Mouse (Mus musculus) hindbrain, embryonic 11.5 days (tissue): ENCODE results near the gene Gpr62. TPM values are rescaled to one million over a fixed set of nuclear protein-coding genes. Genes with fewer than 3 reads are reported as not detected.

Experiments used
- ATAC-seq: fragments of 200-750 bp; cut with Nextera tagmentation; 2 replicates; pipeline ENCODE4 v1.8.0; 2017; ENCODE audit warnings: mild to moderate bottlenecking, moderate TSS enrichment, moderate library complexity; ENCODE audit not compliant: low FRiP score
- DNase-seq: peaks from one replicate; pipeline ENCODE4 v3.0.0-alpha.2; 2015; ENCODE audit warnings: low spot score
- H3K27ac ChIP-seq: fragments of 300-500 bp; sonication (generic); 2 replicates; pipeline ENCODE4 v1.5.1; 2014; ENCODE audit warnings: mild to moderate bottlenecking, low read depth, low read length
- H3K27me3 ChIP-seq: fragments of 300-500 bp; sonication (generic); 2 replicates; pipeline ENCODE4 v1.6.1; 2014; ENCODE audit warnings: mild to moderate bottlenecking, low read length, moderate library complexity, mixed read lengths; ENCODE audit not compliant: control insufficient read depth, insufficient read depth
- H3K36me3 ChIP-seq: fragments of 300-500 bp; sonication (generic); 2 replicates; pipeline ENCODE4 v1.6.1; 2014; ENCODE audit warnings: mild to moderate bottlenecking, low read length, moderate library complexity, mixed read lengths; ENCODE audit not compliant: control insufficient read depth, insufficient read depth
- H3K4me1 ChIP-seq: fragments of 300-500 bp; sonication (generic); replicated peaks from 2 replicates; pipeline ENCODE4 v1.6.1; 2014; ENCODE audit warnings: low read length, mixed read lengths; ENCODE audit not compliant: control insufficient read depth, insufficient read depth
- H3K4me2 ChIP-seq: fragments of 300-500 bp; sonication (generic); replicated peaks from 2 replicates; pipeline ENCODE4 v1.6.1; 2014; ENCODE audit warnings: mild to moderate bottlenecking, low read depth, low read length
- H3K4me3 ChIP-seq: fragments of 300-500 bp; sonication (generic); 2 replicates; pipeline ENCODE4 v1.5.1; 2014; ENCODE audit warnings: low read depth, low read length
- H3K9ac ChIP-seq: fragments of 300-500 bp; sonication (generic); 2 replicates; pipeline ENCODE4 v1.6.1; 2014; ENCODE audit warnings: low read depth, low read length
- H3K9me3 ChIP-seq: fragments of 300-500 bp; sonication (generic); 2 replicates; pipeline ENCODE4 v1.6.1; 2016; ENCODE audit warnings: low read length; ENCODE audit not compliant: control insufficient read depth
- WGBS: fragments of 180-500 bp; shearing (Covaris S2); extraction: QIAGEN DNeasy Blood & Tissue Kit; methylation state at CpG from one replicate; pipeline ENCODE4 v1.1.7; 2014; 5-methylcytosine and 5-hydroxymethylcytosine counted together
- polyA plus RNA-seq: library from polyadenylated mRNA; unstranded; fragments of >200 nt; fragmentation: Nextera tagmentation; extraction: Ambion mirVana; gene quantifications from 2 replicates; pipeline ENCODE4 v1.2.1, GENCODE M21; 2014

The Gpr62 gene
- polyA plus RNA-seq, 1 experiment from 2014 or later, result 0.22 TPM

DNA sequence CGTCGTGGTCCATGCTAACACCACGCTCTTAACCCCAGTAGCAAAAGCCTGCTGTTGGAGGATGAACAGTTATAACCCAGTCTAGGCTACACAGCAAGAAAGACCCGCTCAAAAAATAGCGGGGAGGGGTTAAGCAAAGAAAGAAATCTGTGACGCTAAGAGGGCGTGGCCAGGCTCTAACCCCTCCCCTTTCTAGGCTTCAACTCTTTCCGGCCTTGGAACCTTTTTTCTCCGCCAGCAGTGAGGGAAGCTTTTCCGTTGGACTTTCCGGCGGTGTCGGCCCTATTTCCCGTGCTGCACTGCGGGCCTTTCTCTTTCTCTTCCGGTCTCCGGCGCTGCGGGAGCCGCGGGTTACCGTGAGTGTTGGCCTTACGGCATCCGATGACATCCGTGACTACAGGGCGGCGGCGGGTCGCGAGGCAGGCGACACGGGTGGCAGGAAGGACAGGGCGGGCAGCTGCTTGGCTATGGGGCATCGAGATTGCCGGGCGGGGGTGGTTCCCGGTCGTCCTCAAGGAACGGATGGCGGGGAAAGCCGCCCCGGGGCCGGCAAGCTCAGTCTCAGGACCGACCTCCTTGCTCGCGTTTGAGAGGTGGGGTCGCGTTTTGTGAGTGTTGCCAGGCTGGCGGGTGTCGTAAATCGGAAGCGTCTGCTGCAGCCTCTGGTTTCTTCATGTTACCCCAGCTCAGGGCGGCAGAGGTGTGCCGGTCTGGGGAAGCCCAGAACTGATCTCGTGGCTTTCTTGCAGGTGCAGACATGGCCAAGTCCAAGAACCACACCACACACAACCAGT, 36.3 kb downstream of the Gpr62 start, which contains the start of gene Rpl29:
Rpl29 (plus strand) TSS at position 234 of the 794 bp plus-strand sequence.
- H3K36me3 ChIP-seq, result 0 out of 2 replicates have a peak, but pooled peaks cover 7% of the 10 kb centered on the region
- under 1% methylated on average over 52 of the region's 55 CpGs for WGBS
- DNase-seq, result peak; percentile 98
- peak within 1 kb of the TSS; percentile 78 for H3K4me2 ChIP-seq
- H3K27me3 ChIP-seq, result no peaks in the 10 kb centered on the region
- no peaks in the 10 kb centered on the region for H3K9me3 ChIP-seq
- peak within 1 kb of the TSS; percentile 93 for H3K27ac ChIP-seq
- H3K4me1 ChIP-seq, result peaks cover 5% of the 10 kb centered on the region; the same call in 1 of the 2 replicates
- peak; percentile 91 for ATAC-seq
- peak within 1 kb of the TSS; percentile 99 for H3K9ac ChIP-seq
- peak within 1 kb of the TSS; percentile 92 for H3K4me3 ChIP-seq

DNA sequence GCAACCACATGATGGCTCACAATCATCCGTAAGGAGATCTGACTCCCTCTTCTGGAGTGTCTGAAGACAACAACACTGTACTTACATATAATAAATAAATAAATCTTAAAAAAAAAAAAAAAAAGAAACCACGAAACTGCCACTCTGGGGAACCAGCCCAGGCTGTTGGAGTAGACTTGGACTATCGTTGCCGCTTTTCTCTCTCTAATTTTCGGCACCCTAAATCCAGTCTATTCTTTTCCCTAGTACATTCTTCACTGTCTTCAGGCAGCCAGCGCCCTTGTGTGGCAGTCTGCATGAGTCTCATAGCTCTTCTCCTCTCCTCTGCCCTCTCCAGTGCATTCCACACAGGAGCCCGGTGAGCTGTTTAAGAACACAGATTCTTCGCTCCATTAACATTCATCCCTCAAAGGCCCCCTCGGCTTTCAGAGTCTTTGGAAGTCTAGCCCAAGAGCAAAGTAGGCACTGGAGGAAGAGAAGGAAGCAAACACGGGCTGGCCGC, 37.0 kb downstream of the Gpr62 start:
- Histone ChIP-seq H3K27me3 (no peaks in the 10 kb centered on the region), H3K4me3 (peak overlapping the region; percentile 92), H3K4me2 (peak overlapping the region; percentile 69), H3K9ac (peak overlapping the region; percentile 71), H3K9me3 (no peaks in the 10 kb centered on the region), H3K4me1 (peaks cover 5% of the 10 kb centered on the region; the same call in 1 of the 2 replicates), H3K36me3 (0 out of 2 replicates have a peak, but pooled peaks cover 7% of the 10 kb centered on the region), H3K27ac (peak overlapping the region; percentile 93)
- ATAC-seq, result peak; percentile 76
- DNase-seq, result no peak
- WGBS, result 23% methylated on average over 11 of the region's 11 CpGs

DNA sequence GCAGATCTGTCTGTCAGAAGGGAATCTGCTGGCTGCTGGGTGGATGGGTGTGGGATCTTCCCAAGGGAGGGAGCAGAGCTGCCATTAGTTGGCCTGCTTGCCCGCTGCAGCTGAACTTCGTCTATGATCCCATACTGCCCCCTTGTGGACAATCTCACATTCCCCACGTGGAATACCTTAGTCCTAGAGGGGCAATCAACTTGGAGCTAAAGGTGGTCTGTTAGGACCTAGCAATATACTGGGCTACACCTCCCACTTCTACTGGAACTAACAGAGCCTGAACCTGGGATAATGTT, 43.9 kb downstream of the Gpr62 start:
- WGBS, result 0% methylated on average over 3 of the region's 3 CpGs
- ATAC-seq, result peak; percentile 64; the same call in 1 of the 2 replicates
- peaks cover 17% of the 10 kb centered on the region for H3K4me1 ChIP-seq

DNA sequence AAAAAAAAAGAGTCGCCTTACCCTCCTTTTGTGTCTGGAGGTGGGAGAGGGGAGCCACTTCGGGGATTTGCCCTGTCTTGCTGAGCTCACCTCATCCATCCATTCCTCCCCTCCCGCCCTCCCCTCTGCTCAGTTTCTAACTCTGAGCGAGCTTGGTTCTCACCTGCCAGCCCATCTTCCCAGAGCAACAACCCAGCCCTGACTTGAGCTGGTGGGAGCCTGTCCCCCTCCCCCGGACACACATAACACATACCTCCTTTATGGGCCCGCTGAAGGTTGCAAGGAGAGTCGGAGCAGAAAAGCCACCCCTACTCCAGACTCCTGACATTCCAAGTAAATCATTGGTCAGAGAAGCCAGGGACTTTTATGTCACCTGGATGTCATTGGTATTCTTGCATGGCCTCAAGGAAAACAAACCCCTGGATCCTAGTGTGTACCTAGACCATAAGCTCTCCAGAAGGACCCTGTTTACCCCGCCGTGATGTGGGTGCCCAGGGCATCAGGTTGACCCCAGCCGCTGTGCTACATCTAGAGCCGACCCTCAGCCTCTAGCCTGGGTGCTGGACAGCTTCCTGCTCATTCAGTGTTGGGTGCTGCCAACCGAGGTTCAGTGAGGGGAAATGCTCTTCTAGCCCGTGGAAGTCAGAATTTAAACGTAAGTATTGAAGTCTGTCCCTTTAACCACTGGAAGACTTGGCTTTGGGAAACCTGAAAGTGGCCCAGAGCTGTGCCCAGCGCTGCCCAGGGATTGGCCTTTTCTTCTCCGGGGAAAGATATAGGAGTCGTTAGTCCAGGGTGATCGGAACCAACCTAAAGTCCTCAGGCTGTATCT, 44.5 kb downstream of the Gpr62 start:
- Histone ChIP-seq H3K4me3 (no peak overlapping the region; the same call in 1 of the 2 replicates), H3K9ac (no peak overlapping the region), H3K27me3 (no peaks in the 10 kb centered on the region), H3K4me1 (peaks cover 17% of the 10 kb centered on the region), H3K4me2 (peak overlapping the region; percentile 21; the same call in 1 of the 2 replicates), H3K27ac (peak overlapping the region; percentile 48), H3K36me3 (no peaks in the 10 kb centered on the region), H3K9me3 (no peaks in the 10 kb centered on the region)
- DNase-seq (no peak), ATAC-seq (peak; percentile 48; the same call in 1 of the 2 replicates)
- WGBS, result 5% methylated on average over 18 of the region's 18 CpGs

More for the DNA sequence above, 43.9 kb downstream of the Gpr62 start:
- H3K9ac ChIP-seq, result no peak overlapping the region
- no peak overlapping the region for H3K27ac ChIP-seq
- H3K4me2 ChIP-seq, result peak overlapping the region; percentile 8; the same call in 1 of the 2 replicates
- no peak overlapping the region for H3K4me3 ChIP-seq
- no peaks in the 10 kb centered on the region for H3K27me3 ChIP-seq
- H3K9me3 ChIP-seq, result no peaks in the 10 kb centered on the region
- H3K36me3 ChIP-seq, result no peaks in the 10 kb centered on the region
- DNase-seq, result peak; percentile 94

DNA sequence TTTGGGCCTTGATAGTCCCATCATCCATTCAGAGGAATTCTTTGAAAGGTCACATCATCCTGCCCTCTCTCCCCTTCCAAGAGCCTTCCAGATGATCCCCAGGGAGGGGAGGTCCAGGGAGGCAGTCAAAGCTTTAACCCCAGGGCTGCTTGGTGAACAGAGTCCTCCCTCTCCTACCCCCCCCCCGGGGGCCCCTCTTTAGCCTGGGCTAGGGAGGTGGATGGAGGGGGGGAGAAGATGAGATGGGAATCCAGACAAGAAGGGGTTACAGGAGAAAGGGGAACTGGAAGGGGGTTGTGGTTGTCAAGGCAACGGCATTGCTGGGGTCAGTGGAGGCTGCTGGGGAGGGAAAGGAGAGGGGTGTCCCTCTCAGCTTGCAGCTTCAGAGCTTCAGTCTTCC, 45.1 kb downstream of the Gpr62 start:
- Histone ChIP-seq H3K9ac (0 out of 2 replicates have a peak overlapping the region, but pooled peaks have one; percentile 45), H3K4me3 (no peak overlapping the region; the same call in 1 of the 2 replicates), H3K27me3 (no peaks in the 10 kb centered on the region), H3K27ac (peak overlapping the region; percentile 48; the same call in 1 of the 2 replicates), H3K4me2 (peak overlapping the region; percentile 21; the same call in 1 of the 2 replicates), H3K36me3 (no peaks in the 10 kb centered on the region), H3K4me1 (peaks cover 17% of the 10 kb centered on the region), H3K9me3 (no peaks in the 10 kb centered on the region)
- WGBS, result 4% methylated on average over 2 of the region's 2 CpGs
- DNase-seq (peak; percentile 66), ATAC-seq (peak; percentile 66)

DNA sequence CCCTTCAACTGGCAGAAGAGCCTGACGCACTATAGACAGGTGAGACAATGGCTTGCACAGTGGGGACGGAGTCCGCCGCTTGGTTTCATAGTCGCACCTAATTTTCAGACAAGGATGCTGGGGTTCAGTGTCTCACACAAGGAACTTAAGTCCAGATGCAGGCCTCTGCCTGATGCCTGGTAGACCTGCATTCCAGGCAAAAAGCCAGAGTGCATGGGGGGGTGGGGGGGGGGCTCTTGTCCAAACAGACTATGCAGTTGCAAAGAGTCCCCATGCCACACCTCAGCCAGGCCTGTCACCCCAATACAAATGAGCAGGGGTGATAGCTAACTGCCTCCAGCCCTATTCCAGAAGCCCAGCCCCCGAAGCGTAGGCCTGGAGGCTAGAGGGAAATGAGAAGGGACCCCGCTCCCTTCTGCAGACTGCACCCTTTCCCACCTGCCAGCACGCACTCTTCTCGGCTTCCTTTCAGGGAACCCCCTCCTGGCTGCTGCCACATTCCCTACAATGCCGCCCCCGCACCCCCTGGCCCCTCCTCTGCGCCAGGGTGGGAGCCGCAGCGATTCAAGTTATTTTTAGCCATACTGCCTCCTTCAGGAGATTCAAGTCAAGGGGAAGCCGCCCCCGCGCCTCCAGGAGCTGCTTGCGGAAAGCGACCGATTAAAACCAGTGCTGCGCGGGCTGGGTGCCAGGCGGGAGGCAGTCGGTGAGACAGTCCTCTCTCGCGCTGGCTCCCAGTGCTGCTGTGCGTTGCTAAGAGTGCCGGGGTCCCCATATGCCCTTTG, 47.7 kb downstream of the Gpr62 start:
- H3K9me3 ChIP-seq, result no peaks in the 10 kb centered on the region
- H3K4me3 ChIP-seq, result peak overlapping the region; percentile 25
- DNase-seq, result peak; percentile 67
- no peaks in the 10 kb centered on the region for H3K27me3 ChIP-seq
- 16% methylated on average over 29 of the region's 29 CpGs for WGBS
- H3K9ac ChIP-seq, result peak overlapping the region; percentile 60
- ATAC-seq, result no peak
- H3K36me3 ChIP-seq, result no peaks in the 10 kb centered on the region
- peaks cover 17% of the 10 kb centered on the region for H3K4me1 ChIP-seq
- H3K4me2 ChIP-seq, result peak overlapping the region; percentile 50
- no peak overlapping the region for H3K27ac ChIP-seq

DNA sequence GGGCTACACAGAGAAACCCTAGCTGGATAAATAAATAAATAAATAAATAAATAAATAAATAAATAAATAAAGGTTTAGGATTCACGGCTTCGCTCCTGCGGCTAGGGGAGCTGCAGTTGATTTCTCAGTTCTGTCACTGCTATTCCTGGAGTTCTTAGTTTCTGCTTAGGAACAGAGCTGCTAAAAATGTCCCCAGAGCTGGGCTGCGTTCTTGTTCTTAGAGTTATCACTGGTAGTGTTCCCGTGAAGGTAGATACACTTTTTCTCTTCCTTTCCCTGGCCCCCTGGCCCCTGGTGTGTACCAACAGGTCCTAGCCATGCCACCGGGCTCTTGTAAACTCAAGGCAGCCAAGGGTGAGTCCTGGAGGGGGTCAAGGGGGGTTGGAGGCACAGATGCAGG, 48.9 kb downstream of the Gpr62 start:
- Histone ChIP-seq H3K27ac (no peak overlapping the region), H3K4me1 (peaks cover 17% of the 10 kb centered on the region), H3K4me2 (no peak overlapping the region), H3K9ac (no peak overlapping the region), H3K36me3 (no peaks in the 10 kb centered on the region), H3K9me3 (no peaks in the 10 kb centered on the region), H3K4me3 (no peak overlapping the region), H3K27me3 (no peaks in the 10 kb centered on the region)
- WGBS, result 91% methylated on average over 6 of the region's 6 CpGs
- DNase-seq (no peak), ATAC-seq (no peak)
